Mouse (Mus musculus) thymus, adult 18-20 months (tissue): ENCODE measurements around the gene Rab1a.

Experiments used
- DNase-seq, 2 experiments: peaks; one replicate each; pipeline ENCODE4 v3.0.0; 2022; ENCODE audit warnings: mixed read lengths in 2 of 2

The Rab1a gene

GRCm38 (mm10) chr11:20248840-20249239, 47.6 kb downstream of the Rab1a start:
- DNase-seq, result peak in 1 of 2 experiments; percentile 39

- DNase-seq, result peak; percentile 85 to 93
These were observed 48.3 kb downstream of the Rab1a start, which contains the start of gene Cep68 for GRCm38 (mm10) chr11:20249296-20250110. Gene Cep68 (minus strand): TSS chr11:20249429.

- no peak for DNase-seq
These were observed 49.4 kb downstream of the Rab1a start for GRCm38 (mm10) chr11:20250476-20251178.

GRCm38 (mm10) chr11:20253088-20253487, 51.9 kb downstream of the Rab1a start:
- no peak for DNase-seq

GRCm38 (mm10) chr11:20254791-20255190, 53.6 kb downstream of the Rab1a start:
- DNase-seq, result no peak

- no peak for DNase-seq
These were observed 61.6 kb downstream of the Rab1a start for GRCm38 (mm10) chr11:20262628-20263380.

GRCm38 (mm10) chr11:20269885-20270284, 68.7 kb downstream of the Rab1a start:
- no peak for DNase-seq

GRCm38 (mm10) chr11:20275974-20276373, 74.7 kb downstream of the Rab1a start:
- DNase-seq, result no peak
